Mouse (Mus musculus) cerebellum, adult 2 months (tissue): Measurements from ENCODE around the gene Mip.

Source experiments
- CTCF ChIP-seq: fragments of 200-500 bp; IDR thresholded peaks from 2 replicates; pipeline ENCODE4 v1.5.1; 2011; ENCODE audit warnings: low read depth, mild to moderate bottlenecking, control low read depth, low read length, moderate library complexity, borderline replicate concordance; ENCODE audit not compliant: insufficient read depth
- POLR2A ChIP-seq: fragments of 200-500 bp; IDR thresholded peaks from 2 replicates; pipeline ENCODE4 v1.6.1; 2011; ENCODE audit warnings: low read length, control low read depth, borderline replicate concordance; ENCODE audit not compliant: insufficient read depth

DNA sequence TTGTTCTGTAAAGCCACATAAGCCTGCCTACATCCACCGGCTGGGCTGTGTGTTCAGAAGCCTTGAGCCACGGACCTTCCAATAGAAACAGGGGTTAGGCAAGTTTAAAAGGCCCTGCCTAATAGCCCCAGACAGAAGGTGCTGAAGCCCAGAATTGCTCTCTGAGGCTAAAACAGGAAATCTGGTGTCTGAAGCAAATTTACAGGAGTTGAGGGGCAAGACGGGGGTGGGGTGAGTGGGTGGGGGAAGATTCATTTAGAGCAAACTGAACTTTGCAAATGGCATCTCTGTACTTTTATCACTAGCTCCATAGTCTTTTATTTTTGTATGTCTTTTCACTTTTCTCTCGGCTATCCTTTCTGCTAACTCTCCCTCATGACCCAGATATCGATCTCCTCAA, 5.5 kb downstream of the Mip start:
- TF ChIP-seq CTCF (no peak), POLR2A (no peak)
